Mouse (Mus musculus) C2C12 (cell line): ENCODE measurements around the gene Dysf.

Experiments
- CEBPB ChIP-seq: IDR thresholded peaks from one replicate; pipeline ENCODE4 v1.6.1; 2011; ENCODE audit warnings: low read depth, mild to moderate bottlenecking, control low read depth, moderate library complexity
- CTCF ChIP-seq: IDR thresholded peaks from one replicate; pipeline ENCODE4 v1.5.1; 2011; ENCODE audit not compliant: control insufficient read depth, insufficient read depth, insufficient read length
- FOSL1 ChIP-seq: IDR thresholded peaks from one replicate; pipeline ENCODE4 v1.8.0; 2011; ENCODE audit warnings: mild to moderate bottlenecking, low read length; ENCODE audit not compliant: poor library complexity, insufficient read depth, severe bottlenecking
- MAX ChIP-seq: IDR thresholded peaks from one replicate; pipeline ENCODE4 v1.6.1; 2011; ENCODE audit warnings: mild to moderate bottlenecking, control low read depth
- MYOD1 ChIP-seq: IDR thresholded peaks from one replicate; pipeline ENCODE4 v1.6.1; 2011; ENCODE audit warnings: low read depth; ENCODE audit not compliant: control insufficient read depth, insufficient read length
- MYOG ChIP-seq: IDR thresholded peaks from one replicate; pipeline ENCODE4 v1.6.1; 2011; ENCODE audit not compliant: control insufficient read depth, insufficient read length; ENCODE audit errors: extremely low read depth
- USF1 ChIP-seq: IDR thresholded peaks from one replicate; pipeline ENCODE4 v1.6.1; 2011; ENCODE audit warnings: low read depth, mild to moderate bottlenecking, control low read depth, moderate library complexity

GRCm38 (mm10) chr6:84010303-84011225, 2.2 kb downstream of the Dysf start:
- TF ChIP-seq USF1 (no peak), CTCF (no peak), CEBPB (no peak), FOSL1 (no peak), MYOD1 (no peak), MYOG (no peak), MAX (no peak)
